Mouse (Mus musculus): ENCODE results near the gene Dhrs1.

Dhrs1 gene

GRCm38 (mm10) chr14:55745180-55745860, at the start of gene Dhrs1, which contains the start of gene Nop9:
Gene Dhrs1, minus strand, starts transcription at chr14:55745690.
Gene Nop9, plus strand, starts transcription at chr14:55745693.
- DNase-seq, result peak; percentile 89

GRCm38 (mm10) chr14:55793946-55794345, 48.5 kb upstream of the Dhrs1 start:
- no peak for DNase-seq

- DNase-seq, result no peak
Observed at GRCm38 (mm10) chr14:55793461-55793860, 48.0 kb upstream of the Dhrs1 start.

DNA sequence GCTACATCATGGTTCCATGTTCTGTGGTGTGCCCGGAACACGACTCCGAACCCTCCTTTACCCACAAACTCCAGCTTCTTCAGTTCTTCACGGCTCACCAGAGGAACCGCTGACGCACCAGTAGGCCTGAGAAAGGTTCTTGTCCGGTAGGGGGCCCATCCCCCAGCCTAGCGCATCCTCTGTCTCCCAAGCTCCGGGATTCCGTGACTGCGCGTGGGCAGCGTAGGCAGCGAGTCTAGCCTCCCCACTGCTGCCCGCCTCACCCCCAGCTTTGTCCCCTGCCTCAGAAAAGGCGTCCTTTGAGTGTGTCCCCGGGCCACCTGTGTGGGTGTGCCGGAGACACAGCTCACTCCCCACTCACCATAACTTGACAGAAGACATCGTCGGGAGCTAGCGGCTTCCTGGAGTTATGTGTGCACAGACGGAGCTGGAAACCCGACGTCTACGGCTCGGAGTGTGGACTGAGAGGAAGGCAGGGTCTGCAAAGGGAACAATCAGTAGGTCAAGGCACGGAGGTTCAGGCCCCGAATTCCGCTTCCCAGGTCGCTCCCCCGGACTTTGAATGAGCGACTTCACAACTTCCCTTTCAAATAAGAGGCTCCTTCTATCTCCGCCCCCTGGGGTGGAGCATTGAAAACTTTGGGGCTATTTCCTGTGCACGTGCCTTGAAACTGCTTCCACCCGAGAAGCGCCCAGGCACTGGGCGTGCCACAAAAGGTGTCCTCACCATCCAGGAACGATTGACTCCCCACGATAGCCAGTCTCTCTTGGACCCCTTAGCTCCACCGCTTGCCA, 43.0 kb upstream of the Dhrs1 start, which contains the start of gene Ripk3:
Ripk3 (minus strand) TSS at position 610 of the 795 bp plus-strand sequence.
- DNase-seq, result no peak

- DNase-seq, result no peak
Observed at GRCm38 (mm10) chr14:55787731-55788130, 42.2 kb upstream of the Dhrs1 start.

DNA sequence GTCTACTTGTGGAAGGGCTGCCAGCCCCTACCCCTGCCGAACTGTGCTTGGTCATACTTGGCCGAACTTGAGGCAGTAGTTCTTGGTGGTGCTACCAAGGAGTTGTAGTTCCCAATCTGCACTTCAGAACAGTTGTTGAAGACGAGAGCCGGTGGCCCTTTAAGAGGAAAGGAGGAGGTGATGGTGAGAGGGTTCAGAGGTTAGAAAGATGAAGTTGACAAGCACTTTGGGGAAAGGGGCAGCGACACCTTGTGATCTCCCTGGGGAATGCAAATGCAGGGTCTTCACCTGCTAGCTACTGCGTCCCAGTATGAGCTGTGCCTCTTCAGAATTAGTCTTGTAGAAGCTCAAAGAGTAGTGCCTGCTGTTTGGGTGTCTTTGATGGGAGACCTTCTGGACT, 39.7 kb upstream of the Dhrs1 start:
- no peak for DNase-seq

DNA sequence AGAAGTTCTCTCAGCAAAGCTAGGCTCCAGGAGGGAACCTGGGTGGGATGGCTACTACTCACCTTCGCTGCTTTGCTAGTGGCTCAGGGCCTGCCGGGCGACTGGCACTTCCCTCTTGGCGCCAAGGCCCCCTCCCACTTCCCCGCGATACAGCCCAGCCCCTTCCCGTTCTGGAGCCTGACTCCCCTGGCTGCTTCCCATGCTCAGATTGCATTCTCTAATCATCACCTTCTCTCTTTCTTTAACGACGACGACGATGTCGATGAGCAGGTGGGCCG, 38.4 kb upstream of the Dhrs1 start, which contains the start of gene Adcy4:
Adcy4 (minus strand) TSS at position 138 of the 278 bp plus-strand sequence.
- DNase-seq, result no peak

- DNase-seq, result no peak
Observed at GRCm38 (mm10) chr14:55783171-55783957, 37.9 kb upstream of the Dhrs1 start.

GRCm38 (mm10) chr14:55782361-55782960, 37.0 kb upstream of the Dhrs1 start:
- no peak for DNase-seq

DNA sequence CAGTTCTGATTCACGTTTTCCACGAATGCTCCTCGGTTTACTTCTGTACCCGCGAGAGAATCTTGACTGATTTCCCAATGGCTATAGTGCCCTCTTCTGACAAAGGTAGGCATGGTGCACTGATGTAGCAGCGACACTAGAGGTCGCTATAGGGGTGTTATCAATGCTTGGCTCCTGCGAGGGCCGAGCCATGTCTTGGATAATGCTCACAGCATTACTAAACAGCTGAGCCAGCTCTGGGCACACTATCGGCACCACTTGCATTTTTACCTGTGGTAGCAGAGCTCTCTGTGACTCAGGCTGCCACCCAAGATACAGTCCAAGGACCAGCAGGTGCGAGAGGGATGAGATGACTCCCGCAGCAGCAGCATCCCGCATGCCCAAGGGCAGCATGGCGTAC, 35.8 kb upstream of the Dhrs1 start:
- DNase-seq, result peak; percentile 45

GRCm38 (mm10) chr14:55780736-55781135, 35.2 kb upstream of the Dhrs1 start:
- DNase-seq, result no peak

- no peak for DNase-seq
Observed at GRCm38 (mm10) chr14:55779656-55780055, 34.2 kb upstream of the Dhrs1 start.

DNA sequence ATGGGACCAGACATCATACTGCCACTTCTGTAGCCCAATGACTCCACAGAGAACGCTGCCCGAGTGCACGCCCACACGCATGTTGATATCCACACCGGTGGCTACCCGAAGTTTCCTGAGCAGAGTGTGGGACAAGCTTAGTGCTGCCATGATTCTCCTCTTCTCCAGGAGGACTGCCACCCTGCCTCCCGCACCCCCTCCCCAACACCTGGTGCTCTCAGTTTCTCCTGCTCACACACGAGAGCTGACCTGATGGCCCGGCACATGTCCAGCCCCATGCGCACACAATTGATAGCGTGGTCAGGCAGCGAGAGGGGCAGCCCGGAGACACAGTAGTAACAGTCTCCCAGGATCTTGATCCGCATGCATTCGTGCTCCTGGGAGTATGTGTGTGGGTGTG, 33.2 kb upstream of the Dhrs1 start:
- no peak for DNase-seq

DNA sequence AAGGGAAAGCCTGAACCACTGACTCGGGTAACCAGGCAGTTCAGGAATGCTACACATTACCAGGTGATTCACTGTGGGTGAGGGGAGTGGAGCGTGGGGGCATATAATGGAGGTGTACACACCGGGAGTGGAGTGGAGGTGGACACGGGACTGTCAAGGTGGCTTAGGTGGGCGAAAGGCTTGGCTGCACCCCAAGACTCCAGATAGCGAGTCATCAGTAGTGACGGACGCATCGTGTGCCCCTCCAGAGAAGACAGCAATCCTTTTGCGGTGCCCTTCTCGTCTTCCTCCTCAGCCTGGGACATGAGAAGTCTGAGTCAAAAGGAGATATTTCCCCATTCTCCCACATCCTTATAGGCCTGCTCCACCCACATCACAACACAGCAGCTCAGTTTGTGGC, 32.3 kb upstream of the Dhrs1 start:
- no peak for DNase-seq

DNA sequence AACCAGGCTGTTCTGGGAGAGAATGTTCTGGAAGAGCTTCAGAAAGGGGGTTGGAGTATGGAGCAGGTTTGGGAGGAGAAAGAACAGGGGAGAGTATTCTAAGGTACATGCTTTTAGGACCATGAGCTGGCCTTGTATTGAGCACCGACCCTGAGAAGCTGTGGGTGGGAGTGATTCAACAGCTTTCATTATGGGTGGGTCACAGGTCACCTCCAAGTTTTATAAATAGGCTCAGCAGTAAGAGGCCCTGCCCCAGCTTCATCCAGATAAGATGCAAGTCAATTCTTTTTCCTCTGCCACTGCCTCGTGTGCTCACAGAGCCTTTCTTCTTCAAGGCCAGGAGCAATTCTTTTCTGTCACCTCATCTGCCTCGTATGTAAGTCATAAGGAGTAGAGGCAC, 31.7 kb upstream of the Dhrs1 start:
- DNase-seq, result no peak

DNA sequence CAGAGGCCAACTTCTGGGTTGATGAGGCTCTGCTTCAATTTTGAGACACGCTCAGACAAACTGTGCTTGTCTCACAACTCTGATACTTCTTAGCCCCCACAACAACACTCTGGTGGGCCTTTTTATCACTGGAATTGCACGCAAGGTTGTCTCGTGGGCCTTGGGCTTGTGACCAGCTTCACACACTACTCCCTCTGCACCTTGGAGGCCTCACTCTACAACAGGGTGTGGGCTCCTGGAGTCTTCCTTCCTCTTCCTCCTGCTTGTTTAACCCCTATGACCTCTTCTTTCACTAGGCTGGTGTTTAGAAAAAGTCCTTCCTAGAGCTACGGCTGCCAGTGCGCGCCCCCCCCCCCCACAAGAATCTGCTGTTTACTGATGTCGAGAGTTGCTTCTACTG, 31.2 kb upstream of the Dhrs1 start:
- DNase-seq, result no peak

GRCm38 (mm10) chr14:55769087-55769703, 23.7 kb upstream of the Dhrs1 start:
- DNase-seq, result no peak

DNA sequence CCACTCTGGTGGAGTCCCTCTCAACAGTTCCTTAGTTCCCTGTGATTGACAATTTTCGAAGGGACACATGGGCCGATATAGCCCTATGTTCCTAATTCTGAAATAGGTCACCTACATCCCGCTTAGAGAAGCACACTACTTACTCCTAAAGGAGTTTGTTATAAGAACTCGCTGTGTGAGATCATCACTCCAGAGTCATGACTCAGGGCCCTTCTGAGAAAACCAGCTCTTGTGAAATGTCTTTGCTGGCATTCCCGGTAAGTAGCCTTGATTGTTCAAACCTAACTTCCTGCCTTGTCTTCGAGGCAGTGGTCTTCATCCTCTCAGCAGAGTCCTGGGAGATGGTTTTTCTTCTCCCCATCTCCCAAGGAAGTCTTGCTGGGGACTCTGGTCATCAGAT, 23.1 kb upstream of the Dhrs1 start:
- DNase-seq, result no peak

- DNase-seq, result peak; percentile 35
Observed at GRCm38 (mm10) chr14:55767519-55768414, 22.3 kb upstream of the Dhrs1 start.

DNA sequence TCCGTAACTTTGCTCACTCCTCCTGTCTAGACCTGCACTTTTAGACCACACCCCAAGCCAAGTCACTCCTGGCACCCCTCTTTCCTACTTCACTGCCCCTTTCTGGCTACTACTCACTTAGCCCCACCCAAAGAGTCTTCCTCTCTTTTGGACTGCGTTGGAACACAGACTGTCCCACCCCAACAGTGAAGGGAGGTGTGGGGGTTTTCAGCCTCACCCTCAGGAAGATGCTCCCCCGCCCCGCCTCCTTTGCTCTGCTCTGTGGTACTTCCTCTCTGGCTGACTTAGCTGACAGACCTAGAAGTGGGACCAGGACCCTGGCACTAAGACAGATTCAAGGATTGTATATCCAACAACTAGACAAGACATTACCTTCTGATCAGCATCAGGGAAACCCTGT, 20.2 kb upstream of the Dhrs1 start, which contains the start of gene Ltb4r1:
Ltb4r1 (plus strand) TSS at position 267 of the 400 bp plus-strand sequence.
- no peak for DNase-seq

DNA sequence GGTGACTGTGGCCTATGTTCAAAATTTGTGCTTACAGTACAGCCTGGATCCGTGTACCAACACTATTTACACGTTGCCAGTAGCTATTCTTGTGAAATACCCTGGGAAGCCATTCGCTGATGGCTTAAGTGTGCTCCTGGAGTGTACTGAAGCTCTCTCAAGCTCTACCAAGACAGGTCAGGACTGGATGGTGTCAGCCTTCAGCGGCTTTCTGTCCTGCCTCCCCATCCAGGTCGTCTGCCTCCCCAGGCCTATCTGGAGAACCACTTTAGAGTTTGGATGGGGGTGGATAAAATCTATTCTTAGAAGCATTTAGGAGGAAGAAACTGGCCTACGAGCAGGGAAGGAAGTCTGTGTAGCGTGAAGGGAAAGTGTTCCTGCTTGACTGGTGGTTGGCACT, 17.7 kb upstream of the Dhrs1 start:
- DNase-seq, result no peak

All from right cerebral cortex, postnatal 25 days (tissue).